Mouse (Mus musculus) retina, adult 2 months (tissue): ENCODE data around the gene Gnpat.
"Not testable (repeated sequence)": the region's sequence is repeated elsewhere in the genome, so short reads cannot be mapped to it uniquely, and the experiment has no call there.

Source experiments
- DNase-seq: peaks from one replicate; pipeline ENCODE4 v3.0.0-alpha.2; 2012; ENCODE audit warnings: low read depth, low spot score

Gnpat gene

DNA sequence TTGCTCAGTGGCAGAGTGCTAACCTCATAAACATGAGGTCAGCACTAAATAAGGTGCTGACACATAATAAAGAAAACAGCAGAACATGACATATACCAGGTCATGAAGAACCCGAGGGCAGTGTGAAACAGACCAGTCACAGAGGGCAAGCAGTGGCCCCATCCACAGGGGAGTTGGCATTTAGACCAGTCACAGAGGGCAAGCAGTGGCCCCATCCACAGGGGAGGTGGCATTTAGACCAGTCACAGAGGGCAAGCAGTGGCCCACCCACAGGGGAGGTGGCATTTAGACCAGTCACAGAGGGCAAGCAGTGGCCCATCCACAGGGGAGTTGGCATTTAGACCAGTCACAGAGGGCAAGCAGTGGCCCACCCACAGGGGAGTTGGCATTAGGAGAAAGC is 19.9 kb upstream of the Gnpat start:
- DNase-seq = not testable (repeated sequence)

- no peak for DNase-seq
Observed at GRCm38 (mm10) chr8:124845131-124845530, 17.7 kb upstream of the Gnpat start.

DNA sequence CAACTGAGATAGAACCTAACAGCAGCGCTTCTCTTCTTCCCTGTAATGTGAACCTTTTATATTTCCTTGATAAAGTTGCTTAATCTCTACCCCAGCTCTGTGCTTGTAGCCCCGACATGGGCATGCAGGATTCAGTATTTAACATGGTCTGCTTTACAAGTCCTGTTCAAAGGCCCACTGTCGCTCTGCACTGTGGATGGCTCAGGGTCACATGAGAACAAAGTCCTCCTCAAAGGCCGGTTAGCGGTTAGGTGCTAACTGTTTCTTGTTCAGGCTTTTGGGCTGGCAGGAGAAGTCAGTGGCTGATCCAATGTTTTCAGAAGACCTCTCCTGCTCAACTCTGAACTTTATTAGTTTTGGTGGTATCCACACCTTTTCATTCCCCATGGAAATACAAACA is 17.3 kb upstream of the Gnpat start:
- no peak for DNase-seq

- no peak for DNase-seq
Observed at GRCm38 (mm10) chr8:124853511-124853910, 9.3 kb upstream of the Gnpat start.

- no peak for DNase-seq
Observed at GRCm38 (mm10) chr8:124859466-124859865, 3.4 kb upstream of the Gnpat start.

DNA sequence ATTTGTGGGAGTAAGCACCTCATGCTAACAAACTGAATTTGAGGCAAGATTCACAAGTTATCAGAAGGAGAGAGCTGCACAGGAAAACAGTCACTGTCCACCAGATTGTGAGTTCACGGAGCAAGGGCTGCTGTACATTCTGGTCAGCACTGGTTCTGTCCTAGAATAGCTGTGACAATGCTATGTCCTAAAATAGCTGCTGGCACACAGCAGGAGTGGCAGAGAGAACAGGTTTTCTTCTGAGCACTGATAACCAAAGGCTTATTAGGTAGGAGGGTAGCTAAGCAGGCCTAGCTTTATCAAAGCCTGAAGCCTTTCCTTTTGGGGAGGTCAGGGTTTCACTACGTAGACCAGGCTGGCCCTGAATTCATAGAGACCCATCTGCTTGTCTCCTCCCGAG is 2.6 kb upstream of the Gnpat start:
- no peak for DNase-seq

DNA sequence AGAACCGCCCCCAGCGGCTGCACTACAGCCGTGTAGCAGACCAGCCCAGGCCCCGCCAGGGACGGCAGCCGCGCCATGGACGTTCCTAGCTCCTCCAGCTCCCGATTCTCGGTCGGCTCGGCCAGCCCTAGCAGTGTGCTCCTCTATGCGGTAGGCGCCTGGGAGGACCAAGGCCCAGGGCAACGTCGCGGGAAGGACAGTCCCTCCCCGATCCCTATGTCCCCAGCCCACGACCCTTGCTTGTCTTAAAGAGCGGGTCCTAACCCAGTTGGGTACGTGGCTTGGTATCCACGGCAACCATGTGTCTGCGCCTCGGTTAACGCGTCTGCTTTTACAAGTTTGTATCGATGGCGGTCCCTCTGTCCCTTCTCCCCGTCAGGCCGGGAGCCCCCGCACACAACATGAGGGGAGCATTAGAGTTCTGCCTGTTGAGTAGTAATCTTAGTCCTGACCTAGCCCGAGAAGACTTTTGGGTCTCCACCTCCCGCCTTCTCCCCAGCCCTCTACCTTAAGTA is 387 bp downstream of the Gnpat start:
- no peak for DNase-seq

GRCm38 (mm10) chr8:124863729-124864128 is 896 bp downstream of the Gnpat start:
- no peak for DNase-seq

- no peak for DNase-seq
Observed at GRCm38 (mm10) chr8:124866669-124867068, 3.8 kb downstream of the Gnpat start.

DNA sequence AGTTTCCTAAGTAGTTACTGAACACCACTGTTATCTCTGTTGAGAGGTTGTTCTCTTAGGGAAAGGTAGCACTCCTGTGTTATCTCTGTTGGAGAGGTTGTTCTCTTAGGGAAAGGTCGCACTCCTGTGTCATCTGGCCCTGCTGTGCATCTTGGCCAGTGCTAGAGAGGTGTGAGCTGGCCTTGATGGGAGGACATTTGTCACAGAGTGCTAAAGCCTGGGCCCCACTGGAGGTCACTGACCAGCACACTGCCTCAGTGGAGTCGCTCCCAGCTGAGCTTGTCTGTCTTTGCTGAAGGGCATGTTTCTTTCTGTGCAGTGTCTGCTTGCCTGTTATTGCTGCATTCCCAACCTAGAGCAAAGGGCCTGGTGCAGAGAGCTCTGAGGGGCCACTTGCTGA is 4.3 kb downstream of the Gnpat start:
- no peak for DNase-seq

DNA sequence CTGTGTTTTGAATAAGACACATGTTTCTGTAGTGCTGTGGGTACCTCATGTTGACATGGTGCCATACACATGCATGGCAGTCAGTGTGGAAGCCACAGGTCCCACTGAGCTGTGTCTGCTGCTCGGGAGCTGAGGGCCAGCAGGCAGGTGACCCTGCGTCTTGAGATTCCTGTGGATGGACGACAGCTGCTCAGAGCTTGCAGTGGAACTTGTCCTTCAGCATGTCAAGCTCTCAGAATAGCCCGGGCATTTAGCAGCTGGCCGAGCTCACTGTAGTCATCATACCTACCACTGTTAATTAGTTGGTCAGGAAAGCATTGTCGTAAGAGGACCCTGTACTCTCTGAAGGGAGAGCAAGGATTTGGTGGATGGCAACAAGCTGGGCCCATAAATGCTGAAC is 6.9 kb downstream of the Gnpat start:
- DNase-seq = no peak

- DNase-seq = no peak
Observed at GRCm38 (mm10) chr8:124871474-124871873, 8.6 kb downstream of the Gnpat start.

- no peak for DNase-seq
Observed at GRCm38 (mm10) chr8:124872081-124872480, 9.2 kb downstream of the Gnpat start.

GRCm38 (mm10) chr8:124872690-124873089 is 9.9 kb downstream of the Gnpat start:
- DNase-seq = no peak

- DNase-seq = no peak
Observed at GRCm38 (mm10) chr8:124878141-124878540, 15.3 kb downstream of the Gnpat start.

GRCm38 (mm10) chr8:124878946-124879526 is 16.2 kb downstream of the Gnpat start:
- DNase-seq = peak; percentile 66

- DNase-seq = no peak
Observed at GRCm38 (mm10) chr8:124888385-124888784, 25.6 kb downstream of the Gnpat start.

DNA sequence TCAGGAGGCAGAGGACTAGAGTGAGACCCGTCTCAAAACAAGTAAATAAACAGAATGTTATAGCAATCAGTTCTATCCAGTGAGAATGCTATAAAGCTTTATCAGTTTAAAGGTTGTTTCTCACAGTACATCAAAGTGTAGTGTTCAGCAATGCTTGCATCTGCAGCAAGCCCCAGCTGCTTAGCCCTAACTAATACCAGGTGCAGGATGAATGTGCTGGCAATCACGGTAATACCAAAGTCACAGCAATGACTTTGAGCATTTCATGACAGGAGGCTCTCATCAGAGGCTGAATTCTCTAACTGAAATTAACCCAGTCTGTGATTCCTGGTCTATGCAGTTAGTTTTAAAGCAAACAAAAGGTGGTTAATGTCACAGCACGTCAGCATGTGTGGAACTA is 29.8 kb downstream of the Gnpat start:
- no peak for DNase-seq

DNA sequence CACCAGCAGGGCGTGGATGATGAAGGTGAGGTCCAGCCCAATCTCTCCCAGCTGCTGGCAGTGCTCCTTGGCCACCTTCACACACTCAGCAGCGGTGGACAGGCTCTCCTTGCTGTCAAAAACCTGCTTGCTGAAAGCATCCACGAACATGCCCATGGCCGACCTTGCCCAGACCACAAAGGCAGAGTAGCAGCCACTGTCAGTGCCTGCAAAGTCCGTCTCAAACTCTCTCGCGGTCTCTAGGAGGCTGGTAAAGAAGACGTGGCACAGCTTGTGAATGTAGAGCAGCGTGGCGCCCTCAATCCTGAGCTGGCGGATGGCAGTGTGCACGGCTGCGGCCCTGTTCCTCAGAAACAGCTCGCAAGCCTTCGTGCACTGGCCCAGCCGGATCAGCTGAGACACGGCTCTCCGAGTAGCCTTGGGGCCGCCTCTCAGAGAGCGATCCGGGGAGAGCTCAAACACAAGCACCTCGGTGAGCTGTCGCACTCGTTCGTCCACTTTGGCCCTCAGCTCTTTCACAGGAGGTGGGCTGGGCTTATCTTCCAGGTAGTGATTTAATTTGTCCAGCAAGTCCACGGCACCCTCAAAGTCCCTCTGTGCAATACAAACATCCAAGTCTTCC is 33.3 kb downstream of the Gnpat start:
- no peak for DNase-seq

GRCm38 (mm10) chr8:124896632-124897385 is 34.0 kb downstream of the Gnpat start:
- no peak for DNase-seq

GRCm38 (mm10) chr8:124897386-124898250 is 34.8 kb downstream of the Gnpat start, which contains the start of the genes Exoc8 and Sprtn:
TSS of gene Exoc8 (minus strand) at chr8:124897705.
TSS of gene Sprtn (plus strand) at chr8:124897886.
- peak; percentile 93 for DNase-seq
